Mouse (Mus musculus) spleen, postnatal 36 days (tissue): Measurements from ENCODE around the gene Zfp488.

Experiments
- DNase-seq, 2 experiments: peaks; one replicate each; pipeline ENCODE4 v3.0.0; 2022; ENCODE audit warnings: low spot score in 2 of 2, mixed read lengths in 1 of 2

Gene Zfp488

GRCm38 (mm10) chr14:33946125-33946524, 32.4 kb downstream of the Zfp488 start:
- DNase-seq = no peak

- no peak for DNase-seq
Observed at GRCm38 (mm10) chr14:33942222-33942621, 36.3 kb downstream of the Zfp488 start.

- DNase-seq = no peak
Observed at GRCm38 (mm10) chr14:33940739-33941138, 37.8 kb downstream of the Zfp488 start, which contains the start of gene Gdf2. Gene Gdf2, plus strand, starts transcription at chr14:33941039.

DNA sequence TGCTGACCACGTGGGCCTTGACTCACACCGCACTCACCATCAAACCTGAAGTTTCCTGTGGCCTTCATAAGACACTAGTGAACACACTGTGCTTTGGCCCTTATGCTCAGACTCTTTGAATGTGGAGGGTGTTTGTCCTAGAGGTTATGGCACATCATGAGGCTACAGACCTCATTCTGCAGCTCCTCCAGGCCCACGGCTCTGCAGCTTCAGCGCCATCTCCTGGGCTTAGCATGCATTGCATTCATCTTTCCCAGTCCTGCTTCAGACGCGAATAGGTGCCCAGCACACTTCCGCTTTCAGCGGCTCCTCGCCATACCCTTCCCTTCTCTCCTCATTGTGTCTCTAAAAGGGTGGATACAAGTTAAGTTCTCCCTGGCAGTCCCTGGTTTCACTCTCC, 39.4 kb downstream of the Zfp488 start:
- DNase-seq = no peak

- no peak for DNase-seq
Observed at GRCm38 (mm10) chr14:33933778-33934317, 44.7 kb downstream of the Zfp488 start.

- no peak for DNase-seq
Observed at GRCm38 (mm10) chr14:33932935-33933703, 45.4 kb downstream of the Zfp488 start.

DNA sequence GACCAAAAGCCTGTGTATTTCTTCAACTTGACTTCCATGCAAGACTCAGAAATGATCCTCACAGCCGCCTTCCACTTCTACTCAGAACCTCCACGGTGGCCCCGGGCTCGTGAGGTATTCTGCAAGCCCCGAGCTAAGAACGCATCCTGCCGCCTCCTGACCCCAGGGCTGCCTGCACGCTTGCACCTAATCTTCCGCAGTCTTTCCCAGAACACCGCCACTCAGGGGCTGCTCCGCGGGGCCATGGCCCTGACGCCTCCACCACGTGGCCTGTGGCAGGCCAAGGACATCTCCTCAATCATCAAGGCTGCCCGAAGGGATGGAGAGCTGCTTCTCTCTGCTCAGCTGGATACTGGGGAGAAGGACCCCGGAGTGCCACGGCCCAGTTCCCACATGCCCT, 46.7 kb downstream of the Zfp488 start:
- no peak for DNase-seq

GRCm38 (mm10) chr14:33923168-33924070, 55.1 kb downstream of the Zfp488 start, which contains the start of gene Gdf10:
Gene Gdf10, plus strand, starts transcription at chr14:33923587.
- no peak for DNase-seq

DNA sequence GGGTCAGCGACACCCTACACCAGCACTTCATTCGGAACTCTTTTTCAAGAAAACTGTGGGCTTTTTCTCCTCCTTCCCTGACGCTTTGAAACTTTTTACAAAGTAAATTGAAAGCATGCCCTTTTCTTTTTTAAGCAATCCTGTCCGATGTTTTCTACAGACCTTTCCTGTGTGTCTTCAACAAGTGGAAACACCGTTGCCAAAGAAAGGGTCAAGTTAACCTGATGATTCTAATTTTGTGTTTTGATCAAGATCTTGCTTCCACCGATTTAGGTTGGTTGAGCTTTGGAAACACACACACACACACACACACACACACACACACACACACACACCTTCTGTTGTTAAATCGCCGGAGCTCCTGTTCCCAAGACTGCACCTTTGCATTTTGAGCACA, 55.8 kb downstream of the Zfp488 start:
- DNase-seq = no peak

DNA sequence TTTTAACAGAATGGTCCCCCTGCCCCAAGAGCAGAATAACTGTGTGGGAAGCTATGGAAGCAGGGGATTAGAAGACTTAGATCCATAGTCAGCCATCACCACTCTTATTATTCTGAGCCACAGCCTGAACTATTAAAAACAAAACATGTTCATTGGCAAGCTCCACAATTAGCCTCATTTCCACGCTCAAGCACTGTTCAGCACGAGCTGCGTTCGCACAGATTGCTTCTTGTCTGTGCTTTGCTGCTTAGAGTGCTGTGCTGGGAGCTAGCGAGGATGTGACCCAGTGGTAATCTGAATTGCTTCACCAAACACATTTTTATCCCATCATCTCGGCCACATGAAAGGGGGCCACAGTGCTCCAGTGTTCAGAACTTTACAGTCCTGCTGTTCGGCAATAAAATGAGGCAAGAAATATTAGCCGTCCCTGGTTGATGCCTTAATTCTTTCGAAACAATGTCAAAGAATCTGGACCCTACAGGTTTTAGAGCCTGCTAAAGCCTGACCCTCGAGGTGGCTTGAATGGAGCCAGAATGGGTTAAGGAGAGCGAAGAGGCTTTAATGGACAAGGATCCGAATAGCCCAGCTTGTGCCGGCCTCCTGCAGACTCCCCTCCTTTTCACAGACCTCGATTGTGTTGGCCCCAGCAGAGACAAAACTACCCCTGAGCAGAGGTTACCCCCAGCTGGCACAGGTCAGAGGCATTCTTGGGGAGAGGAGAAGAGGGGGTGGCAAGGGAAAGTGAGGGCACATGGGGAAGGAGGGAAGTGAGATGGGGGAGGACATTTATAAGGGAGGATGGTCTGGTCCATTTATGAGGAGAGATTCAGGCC, 57.6 kb downstream of the Zfp488 start:
- no peak for DNase-seq
